Mouse (Mus musculus): ENCODE measurements around the gene Dscam. TPM values are rescaled to one million over a fixed set of nuclear protein-coding genes. Genes with fewer than 3 reads are reported as not detected.
A peak's percentile ranks its signal among the peaks of the same experiment; 100 is the strongest.

The Dscam gene
- total RNA-seq, 2 experiments from 2014 or later = 45.6 to 50.1 TPM

GRCm38 (mm10) chr16:96779021-96779420 is 391.5 kb downstream of the Dscam start:
- DNase-seq (ENCODE audit: low spot score in 2 of 2) = no peak

- no peak for DNase-seq (ENCODE audit: low spot score in 2 of 2)
Measured at GRCm38 (mm10) chr16:96774245-96774644, 396.3 kb downstream of the Dscam start.

GRCm38 (mm10) chr16:96767985-96768384 is 402.6 kb downstream of the Dscam start:
- DNase-seq (ENCODE audit: low spot score in 2 of 2) = peak in 1 of 2 experiments; percentile 24

- no peak for DNase-seq (ENCODE audit: low spot score in 2 of 2)
Measured at GRCm38 (mm10) chr16:96767508-96767907, 403.0 kb downstream of the Dscam start.

- no peak for DNase-seq (ENCODE audit: low spot score in 2 of 2)
Measured at GRCm38 (mm10) chr16:96761225-96761624, 409.3 kb downstream of the Dscam start.

- DNase-seq (ENCODE audit: low spot score in 2 of 2) = no peak
Measured at GRCm38 (mm10) chr16:96759081-96759603, 411.4 kb downstream of the Dscam start.

GRCm38 (mm10) chr16:96758381-96758780 is 412.2 kb downstream of the Dscam start:
- DNase-seq (ENCODE audit: low spot score in 2 of 2) = no peak

- DNase-seq (ENCODE audit: low spot score in 2 of 2) = no peak
Measured at GRCm38 (mm10) chr16:96757588-96758313, 412.8 kb downstream of the Dscam start.

- DNase-seq (ENCODE audit: low spot score in 2 of 2) = no peak
Measured at GRCm38 (mm10) chr16:96756994-96757393, 413.6 kb downstream of the Dscam start.

- peak in 1 of 2 experiments; percentile 51 for DNase-seq (ENCODE audit: low spot score in 2 of 2)
Measured at GRCm38 (mm10) chr16:96754971-96755504, 415.5 kb downstream of the Dscam start.

- DNase-seq (ENCODE audit: low spot score in 2 of 2) = no peak
Measured at GRCm38 (mm10) chr16:96754381-96754780, 416.2 kb downstream of the Dscam start.

- peak; percentile 36 to 65 for DNase-seq (ENCODE audit: low spot score in 2 of 2)
Measured at GRCm38 (mm10) chr16:96753781-96754173, 416.8 kb downstream of the Dscam start.

GRCm38 (mm10) chr16:96753164-96753780 is 417.3 kb downstream of the Dscam start:
- DNase-seq (ENCODE audit: low spot score in 2 of 2) = no peak

- no peak for DNase-seq (ENCODE audit: low spot score in 2 of 2)
Measured at GRCm38 (mm10) chr16:96742475-96743255, 427.9 kb downstream of the Dscam start.

- no peak for DNase-seq (ENCODE audit: low spot score in 2 of 2)
Measured at GRCm38 (mm10) chr16:96741336-96741735, 429.2 kb downstream of the Dscam start.

- DNase-seq (ENCODE audit: low spot score in 2 of 2) = peak in 1 of 2 experiments; percentile 21
Measured at GRCm38 (mm10) chr16:96740073-96741055, 430.2 kb downstream of the Dscam start.

- no peak for DNase-seq (ENCODE audit: low spot score in 2 of 2)
Measured at GRCm38 (mm10) chr16:96736501-96736900, 434.1 kb downstream of the Dscam start.

GRCm38 (mm10) chr16:96730881-96731280 is 439.7 kb downstream of the Dscam start:
- DNase-seq (ENCODE audit: low spot score in 2 of 2) = no peak

GRCm38 (mm10) chr16:96727836-96728774 is 442.4 kb downstream of the Dscam start:
- DNase-seq (ENCODE audit: low spot score in 2 of 2) = peak in 1 of 2 experiments; percentile 24

Measured in layer of hippocampus, postnatal 14 days (tissue).